In genomic region chr9:21231551-21231950, GRCm38 (mm10) we compare ENCODE assay signal across 26 mouse cellular contexts. TPM values are rescaled to one million over a fixed set of nuclear protein-coding genes. Genes with fewer than 3 reads are reported as not detected.
DNase-seq lines count a peak whose midpoint lies in the region; ATAC-seq and TF ChIP-seq lines count a peak whose summit lies in the region.
"Had no signal": no experiment of that assay in that cellular context is flagged by ENCODE, and none has a peak within 500 bp of the region (broad histone marks: within the 10 kb centered on the region; RNA-seq: fewer than 3 reads in every experiment).

No protein-coding gene starts in this region.

- H3K36me3 ChIP-seq in neural tube, embryonic 11.5 days (ENCODE audit: control insufficient read depth, insufficient read depth, low read length) = peaks cover 14% of the 10 kb centered on the region
- peaks cover 82% of the 10 kb centered on the region for H3K36me3 ChIP-seq in E14TG2a.4 (ENCODE audit: insufficient read depth, low read length)

- TF ChIP-seq CTCF in E14TG2a.4 (conservative IDR thresholded peaks at IDR 0.05; ENCODE audit: low read length) = no peak

- no peaks in the 10 kb centered on the region for H3K27me3 ChIP-seq in neural tube, embryonic 11.5 days (ENCODE audit: control insufficient read depth, insufficient read depth, low read length)
- H3K27me3 ChIP-seq in E14TG2a.4 (ENCODE audit: insufficient read depth, low read length) = peaks cover 22% of the 10 kb centered on the region
- H3K27me3 ChIP-seq: embryonic facial prominence, embryonic 12.5 days; embryonic facial prominence, embryonic 15.5 days; heart, embryonic 12.5 days; heart, embryonic 15.5 days; intestine, embryonic 15.5 days; Patski had no signal

- no peak for ATAC-seq in neural tube, embryonic 11.5 days (ENCODE audit: insufficient read depth, low FRiP score, low TSS enrichment)
- ATAC-seq: CD4-positive, CD25-positive, alpha-beta regulatory T cell, adult 4 months; forebrain, embryonic 14.5 days; hindbrain, embryonic 16.5 days; intestine, embryonic 15.5 days; Patski had no signal

- no peak overlapping the region for H3K9ac ChIP-seq in neural tube, embryonic 11.5 days (ENCODE audit: low read length)
- H3K9ac ChIP-seq: embryonic facial prominence, embryonic 12.5 days; embryonic facial prominence, embryonic 15.5 days; heart, embryonic 12.5 days; heart, embryonic 15.5 days; intestine, embryonic 15.5 days had no signal

- H3K4me1 ChIP-seq in neural tube, embryonic 11.5 days (ENCODE audit: control insufficient read depth, insufficient read depth, low read length) = no peaks in the 10 kb centered on the region
- peaks cover 91% of the 10 kb centered on the region for H3K4me1 ChIP-seq in E14TG2a.4 (replicated peaks; ENCODE audit: low read depth, low read length)

- peak; percentile 92 for DNase-seq in heart, adult 11 months
- DNase-seq in heart, adult 9 months (ENCODE audit: low spot score in 2 of 2) = no peak
- DNase-seq in neural tube, embryonic 11.5 days (ENCODE audit: low spot score) = peak; percentile 9
- DNase-seq in neural tube, embryonic 10.5 days (ENCODE audit: extremely low spot score, low spot score) = no peak
- DNase-seq in cerebellum, adult 18-20 months = no peak
- no peak for DNase-seq in cerebellum, postnatal 25 days
- DNase-seq: adrenal gland, postnatal 10 days; adrenal gland, postnatal 36 days; cerebellum, adult 2 months; cerebellum, postnatal 14 days; gastrocnemius, postnatal 10 days; gastrocnemius, postnatal 36 days; heart, postnatal 10 days; heart, postnatal 36 days had no signal

- no peak overlapping the region for H3K4me2 ChIP-seq in neural tube, embryonic 11.5 days (ENCODE audit: low read depth)
- H3K4me2 ChIP-seq: embryonic facial prominence, embryonic 12.5 days; embryonic facial prominence, embryonic 15.5 days; heart, embryonic 12.5 days; heart, embryonic 15.5 days; hindbrain, embryonic 13.5 days; intestine, embryonic 15.5 days had no signal

- H3K9me3 ChIP-seq in neural tube, embryonic 11.5 days (ENCODE audit: control insufficient read depth, low read length) = no peaks in the 10 kb centered on the region
- H3K9me3 ChIP-seq in E14TG2a.4 (ENCODE audit: low read length) = no peaks in the 10 kb centered on the region
- H3K9me3 ChIP-seq: embryonic facial prominence, embryonic 12.5 days; embryonic facial prominence, embryonic 15.5 days; heart, embryonic 12.5 days; heart, embryonic 15.5 days; hindbrain, embryonic 10.5 days; hindbrain, embryonic 13.5 days; intestine, embryonic 15.5 days had no signal

- whole genome bisulfite sequencing in neural tube, embryonic 11.5 days = 57% methylated on average over 23 of the region's 23 CpGs

- H3K27ac ChIP-seq in neural tube, embryonic 11.5 days (ENCODE audit: low read depth, low read length) = no peak overlapping the region
- H3K27ac ChIP-seq: embryonic facial prominence, embryonic 12.5 days; embryonic facial prominence, embryonic 15.5 days; heart, embryonic 15.5 days; hindbrain, embryonic 13.5 days; intestine, embryonic 15.5 days had no signal

- no peak overlapping the region for H3K4me3 ChIP-seq in neural tube, embryonic 11.5 days (ENCODE audit: low read depth, low read length)
- H3K4me3 ChIP-seq in E14TG2a.4 (replicated peaks; ENCODE audit: low read length) = peak overlapping the region; percentile 21; the same call in 1 of the 2 replicates
- H3K4me3 ChIP-seq: embryonic facial prominence, embryonic 12.5 days; embryonic facial prominence, embryonic 15.5 days; heart, embryonic 12.5 days; heart, embryonic 15.5 days; hindbrain, embryonic 10.5 days; hindbrain, embryonic 13.5 days; intestine, embryonic 15.5 days had no signal

RNA-seq across cellular contexts. Expression of gene Keap1, which starts 7.6 kb away (rescaled TPM):
- polyA plus RNA-seq in neural tube, embryonic 11.5 days (2014; fragmentation: Nextera tagmentation; extraction: Ambion mirVana) = 32.3 and 34.1 TPM in 2 replicates

RNA-seq across cellular contexts. Expression of gene S1pr5, which starts 16.7 kb away (rescaled TPM):
- polyA plus RNA-seq in neural tube, embryonic 11.5 days (2014; fragmentation: Nextera tagmentation; extraction: Ambion mirVana) = 0.73 and 1.7 TPM in 2 replicates
- polyA plus RNA-seq: intestine, embryonic 15.5 days; Patski had no signal

RNA-seq across cellular contexts. Expression of gene Atg4d, which starts 33.5 kb away (rescaled TPM):
- polyA plus RNA-seq in neural tube, embryonic 11.5 days (2014; fragmentation: Nextera tagmentation; extraction: Ambion mirVana) = 47.2 and 55.1 TPM in 2 replicates

RNA-seq across cellular contexts. Expression of gene Kri1, which starts 56.2 kb away (rescaled TPM):
- polyA plus RNA-seq in neural tube, embryonic 11.5 days (2014; fragmentation: Nextera tagmentation; extraction: Ambion mirVana) = 15.0 and 15.5 TPM in 2 replicates

RNA-seq across cellular contexts. Expression of gene Cdkn2d, which starts 59.7 kb away (rescaled TPM):
- polyA plus RNA-seq in neural tube, embryonic 11.5 days (2014; fragmentation: Nextera tagmentation; extraction: Ambion mirVana) = 79.4 and 87.1 TPM in 2 replicates

Comparison
In these comparisons a context has a peak if more than half of its experiments do, and no peak if none do; other contexts are left out.
1. DNase-seq: peak in heart, adult 11 months (single experiment) and neural tube, embryonic 11.5 days (single experiment); none in heart, adult 9 months (0 of 2), neural tube, embryonic 10.5 days (single experiment), cerebellum, adult 18-20 months (0 of 2) and cerebellum, postnatal 25 days (0 of 2).